Mouse (Mus musculus) layer of hippocampus, adult 8-10 months (tissue): Measurements from ENCODE around the gene Vti1a. TPM values are rescaled to one million over a fixed set of nuclear protein-coding genes. Genes with fewer than 3 reads are reported as not detected.

ENCODE experiments used
- DNase-seq, 2 experiments: peaks; one replicate each; pipeline ENCODE4 v3.0.0; 2022; ENCODE audit warnings: low spot score in 2 of 2
- total RNA-seq, 4 experiments: library from RNA; stranded (reverse); gene quantifications; 2 replicates each; pipeline ENCODE4 v1.2.4; 2022

The Vti1a gene
- total RNA-seq, 4 experiments from 2014 or later, result 56.7 to 64.1 (median 60.2) TPM

DNA sequence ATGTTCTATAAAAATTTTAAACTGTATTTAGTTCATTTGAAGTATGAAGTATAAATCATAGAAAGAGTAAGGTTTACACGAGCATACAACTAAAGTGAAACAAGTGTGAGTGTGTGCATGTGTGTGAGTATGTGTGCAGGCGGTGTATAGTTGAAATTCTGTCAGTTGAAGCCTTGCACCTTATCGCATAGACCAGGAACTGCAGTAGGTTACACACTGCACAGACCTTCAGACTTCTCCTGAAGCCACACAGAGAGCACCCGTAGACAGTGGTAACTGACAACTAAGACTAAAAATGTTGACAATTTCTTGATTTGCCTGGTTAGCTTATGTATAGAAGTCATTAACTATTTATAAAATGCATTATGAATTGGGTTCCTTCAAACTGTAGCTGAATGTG lies 61.4 kb downstream of the Vti1a start:
- no peak for DNase-seq

- DNase-seq, result no peak
Measured at GRCm38 (mm10) chr19:55378884-55379283, 62.8 kb downstream of the Vti1a start.

- no peak for DNase-seq
Measured at GRCm38 (mm10) chr19:55380764-55381163, 64.7 kb downstream of the Vti1a start.

GRCm38 (mm10) chr19:55381343-55381742 lies 65.2 kb downstream of the Vti1a start:
- DNase-seq, result no peak

DNA sequence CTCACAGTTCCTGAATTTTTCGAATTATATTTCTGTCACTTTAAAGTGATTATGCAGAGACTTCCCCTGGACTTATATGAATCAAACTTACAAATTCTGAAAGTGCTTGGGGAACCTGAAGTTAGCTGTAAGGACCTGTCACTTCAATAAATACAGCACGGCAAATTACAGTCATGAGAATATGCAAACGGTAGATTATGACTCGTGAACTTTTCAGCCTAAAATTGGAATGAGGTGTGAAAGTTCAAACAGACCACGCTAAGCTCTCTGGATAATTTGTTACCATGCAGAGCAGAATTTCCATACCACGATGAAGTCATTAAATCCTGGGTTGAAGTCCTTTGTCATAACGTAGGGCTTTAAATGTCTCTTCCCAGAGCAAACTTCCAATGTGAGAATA lies 66.7 kb downstream of the Vti1a start:
- DNase-seq, result no peak

GRCm38 (mm10) chr19:55384634-55385033 lies 68.5 kb downstream of the Vti1a start:
- no peak for DNase-seq

DNA sequence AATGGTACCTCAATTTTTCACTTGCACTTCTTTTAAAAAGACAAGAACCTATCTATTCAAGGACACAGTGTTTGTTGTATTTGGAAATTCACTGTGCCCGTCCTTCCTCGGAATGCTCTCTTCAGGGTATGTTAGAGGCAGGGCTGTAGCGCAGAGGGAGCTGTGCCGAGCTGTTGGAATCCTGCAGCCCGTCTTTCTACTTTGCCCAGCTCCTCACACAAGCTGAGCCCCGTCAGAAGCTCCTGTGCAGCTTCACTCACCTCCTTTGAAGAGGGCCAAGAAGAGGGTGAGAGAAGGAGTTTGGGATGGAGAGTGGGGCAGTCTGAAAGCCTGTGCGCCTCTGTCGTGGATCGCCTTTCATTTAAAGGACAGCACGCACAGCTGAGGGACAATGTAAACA lies 72.9 kb downstream of the Vti1a start:
- no peak for DNase-seq

- no peak for DNase-seq
Measured at GRCm38 (mm10) chr19:55390323-55390722, 74.2 kb downstream of the Vti1a start.

- no peak for DNase-seq
Measured at GRCm38 (mm10) chr19:55401638-55402037, 85.5 kb downstream of the Vti1a start.

DNA sequence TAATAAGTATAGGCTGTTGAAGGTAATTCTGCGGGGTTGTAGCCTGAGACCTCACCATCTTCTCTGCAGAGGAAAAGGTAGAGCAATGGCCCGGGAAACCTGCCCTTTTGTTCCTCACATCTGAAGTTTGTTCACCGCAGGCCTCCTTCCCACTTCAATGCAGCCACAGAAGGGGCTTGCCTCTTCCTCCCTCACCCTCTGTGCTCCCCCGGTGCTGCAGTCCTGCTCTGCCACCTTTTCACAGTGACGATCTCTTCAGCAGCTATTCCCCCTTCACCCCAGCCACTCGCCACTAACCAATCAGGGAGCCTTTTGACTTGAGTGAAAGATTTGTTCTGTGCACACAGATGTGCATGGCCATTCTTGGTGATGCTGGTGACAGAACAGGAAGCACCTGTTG lies 92.4 kb downstream of the Vti1a start:
- DNase-seq, result no peak

GRCm38 (mm10) chr19:55411415-55411814 lies 95.3 kb downstream of the Vti1a start:
- DNase-seq, result no peak

DNA sequence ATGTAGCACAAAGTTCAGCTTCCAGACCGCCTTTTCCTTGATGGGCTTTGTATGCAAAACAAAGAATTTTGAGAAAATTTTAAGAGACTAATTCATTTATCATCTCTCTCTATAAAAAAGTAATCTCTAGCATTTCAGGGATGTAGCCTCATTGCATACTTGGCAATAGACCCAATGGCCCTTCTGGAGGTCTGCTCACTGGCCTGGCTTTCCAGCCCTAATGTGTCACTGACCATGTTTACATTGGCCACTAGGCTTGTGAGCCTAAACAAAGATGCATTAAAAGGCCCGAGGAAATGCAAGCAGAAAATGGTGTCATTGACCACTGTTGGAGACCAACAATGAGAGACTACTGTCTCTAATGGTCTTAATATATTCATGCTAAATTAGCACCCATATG lies 95.8 kb downstream of the Vti1a start:
- DNase-seq, result no peak

DNA sequence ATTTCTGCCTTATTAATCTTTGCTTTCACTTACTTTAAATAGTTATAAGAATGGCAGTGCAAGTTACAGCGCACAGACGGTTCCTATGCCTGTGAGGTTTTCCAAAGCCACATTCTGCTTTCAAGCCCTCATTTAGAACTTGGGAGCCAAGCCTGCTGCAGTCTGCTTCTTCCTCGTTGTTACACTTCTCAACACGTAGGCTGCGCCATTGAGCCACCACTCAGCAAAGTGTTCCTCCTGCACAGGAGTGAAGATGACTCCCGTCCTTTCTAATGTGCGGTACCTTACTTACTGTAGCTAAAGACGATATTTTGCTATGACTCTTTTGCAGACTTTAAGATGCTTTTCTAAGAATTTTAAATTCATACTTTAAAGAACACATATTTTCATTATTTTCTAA lies 98.0 kb downstream of the Vti1a start:
- peak in 1 of 2 experiments; percentile 26 for DNase-seq

GRCm38 (mm10) chr19:55418756-55419155 lies 102.7 kb downstream of the Vti1a start:
- no peak for DNase-seq

DNA sequence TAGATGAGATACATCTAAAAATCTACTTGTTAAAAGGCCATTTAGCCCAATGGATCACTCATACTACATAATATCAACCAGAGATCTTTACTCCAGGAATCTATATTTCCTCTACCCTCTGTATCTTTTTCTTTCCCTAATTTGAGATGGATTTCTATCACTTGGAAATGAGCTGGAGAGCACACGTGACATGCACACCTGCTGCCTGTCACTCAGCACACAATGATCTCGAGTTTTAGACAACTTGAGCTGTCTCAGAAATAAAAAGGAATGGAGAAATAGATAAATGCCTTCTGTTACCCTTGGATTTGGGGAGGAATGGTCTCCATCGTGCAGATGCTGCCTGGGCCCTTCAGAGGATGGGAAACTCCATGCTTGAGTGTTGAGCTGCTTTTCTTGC lies 103.9 kb downstream of the Vti1a start:
- DNase-seq, result no peak

DNA sequence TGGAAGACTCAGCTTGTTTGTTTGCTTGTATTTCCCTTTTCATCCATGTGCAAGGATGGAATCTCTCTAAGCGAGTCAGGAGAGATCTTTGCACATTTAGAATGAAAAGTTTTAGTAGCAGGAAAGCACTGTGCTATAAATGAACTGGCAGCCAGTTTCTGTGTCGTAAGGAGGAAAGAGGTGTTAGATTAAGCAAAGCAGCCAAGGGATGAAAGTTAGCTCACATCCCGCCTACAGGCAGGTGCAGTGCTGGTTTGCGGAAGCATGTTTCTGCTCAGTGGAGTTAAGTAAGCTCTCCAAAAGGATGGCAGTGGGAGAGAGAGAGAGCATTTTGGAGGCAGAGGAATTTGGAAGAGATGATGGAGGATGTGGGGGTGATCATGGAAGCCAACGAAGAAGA lies 105.7 kb downstream of the Vti1a start:
- peak in 1 of 2 experiments; percentile 21 for DNase-seq

DNA sequence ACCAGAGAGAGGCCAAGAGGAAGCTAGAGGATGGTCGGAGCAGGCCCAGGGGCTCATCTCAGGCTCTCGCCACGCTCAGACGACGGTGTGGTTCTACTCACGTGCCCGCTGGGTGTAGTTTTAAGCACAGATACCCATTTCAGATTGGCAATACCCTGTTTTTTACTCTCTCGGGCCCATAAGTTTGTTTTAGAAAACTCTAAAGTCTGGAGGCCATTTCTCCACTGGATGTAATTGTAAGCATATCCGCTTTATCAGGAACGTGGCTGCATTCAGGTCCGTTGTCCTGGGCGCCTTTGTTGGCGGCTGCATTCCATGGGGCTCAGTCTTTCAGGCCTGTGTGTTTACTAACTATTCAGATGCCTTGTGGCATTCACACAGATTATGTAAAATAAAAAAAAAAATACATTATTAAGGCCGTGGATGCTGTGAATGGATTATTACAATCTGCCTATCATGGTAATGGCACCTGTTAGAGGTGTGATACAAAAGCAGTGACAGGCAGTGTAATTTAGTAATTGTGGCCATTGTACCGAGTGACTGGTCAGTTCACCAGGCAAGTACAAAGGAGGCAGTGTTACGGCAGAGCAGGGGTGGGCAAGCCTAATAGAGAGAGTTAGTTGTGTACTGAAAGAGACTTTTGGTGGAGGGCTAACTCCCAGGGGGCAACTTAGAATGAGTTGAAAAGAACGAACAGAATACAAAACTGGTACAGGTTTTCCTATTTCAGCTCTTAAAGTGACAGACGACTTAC lies 106.4 kb downstream of the Vti1a start:
- DNase-seq, result no peak

DNA sequence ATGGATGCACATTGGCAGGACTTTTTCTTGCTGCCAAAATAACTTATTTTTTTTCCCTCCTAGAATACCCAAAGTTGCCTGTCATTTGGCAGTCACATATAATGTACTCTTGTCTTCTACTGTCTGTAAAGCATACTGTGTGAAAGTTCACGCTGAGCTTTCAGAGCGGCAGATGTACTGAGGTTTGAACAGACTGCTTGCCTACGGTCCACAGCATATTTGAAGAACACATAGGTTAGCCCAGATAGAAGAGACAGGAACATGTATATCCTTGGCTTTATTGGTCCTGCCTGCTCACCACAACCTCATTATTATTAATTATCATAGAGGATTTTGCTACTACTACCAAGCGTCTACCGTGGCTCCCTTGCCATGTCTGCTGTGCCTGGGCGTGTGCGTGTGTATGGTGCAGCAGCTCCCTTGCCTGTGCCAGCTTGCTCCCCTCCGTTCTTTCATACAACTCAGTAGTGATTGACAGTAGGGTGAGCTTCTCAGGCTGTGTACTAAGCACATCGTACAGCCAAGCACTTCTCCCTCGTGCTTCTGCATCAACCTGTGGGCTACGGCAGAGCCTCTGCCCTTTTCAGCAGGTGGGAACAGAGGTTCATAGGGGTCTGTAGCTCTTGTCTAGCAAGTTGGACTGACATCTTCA lies 107.1 kb downstream of the Vti1a start:
- no peak for DNase-seq

DNA sequence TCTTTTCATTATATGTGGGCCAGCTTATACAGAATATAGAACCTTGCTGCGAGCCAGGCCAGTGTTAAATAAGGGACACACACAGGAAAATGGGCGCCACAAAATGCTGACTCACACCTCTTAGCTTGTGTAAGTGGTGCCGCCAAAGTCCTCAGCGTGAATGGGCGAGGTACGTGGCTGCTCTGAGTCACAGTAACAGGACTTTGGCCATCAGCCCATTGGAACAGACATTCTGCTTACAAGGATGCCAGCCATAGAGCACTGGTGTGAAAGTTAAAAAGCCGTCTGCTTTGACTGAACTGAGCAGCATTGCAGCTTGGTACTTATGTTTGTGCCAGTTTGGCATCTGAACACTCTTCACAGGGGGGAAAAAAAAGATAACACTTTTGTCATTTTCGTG lies 107.9 kb downstream of the Vti1a start:
- peak; percentile 70 to 82 for DNase-seq

- DNase-seq, result no peak
Measured at GRCm38 (mm10) chr19:55424507-55424906, 108.4 kb downstream of the Vti1a start.

DNA sequence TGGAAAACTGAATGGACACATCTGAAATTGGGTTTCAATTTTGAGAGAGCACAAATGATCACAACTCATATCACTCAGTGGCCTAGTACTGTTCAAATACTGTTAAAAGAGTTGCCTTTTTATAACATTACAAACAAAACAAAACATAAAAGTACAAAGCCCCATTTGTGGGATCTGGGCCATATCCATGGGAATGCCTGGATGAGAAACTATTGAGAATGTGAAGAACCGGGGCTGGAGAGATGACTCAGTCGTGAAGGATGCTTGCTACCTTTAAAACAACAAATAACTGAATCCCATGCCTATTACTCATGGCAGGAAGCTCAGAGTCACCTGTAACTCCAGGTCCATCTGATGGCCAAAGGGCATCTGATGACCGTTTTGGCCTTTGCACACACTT lies 124.2 kb downstream of the Vti1a start:
- DNase-seq, result no peak

- DNase-seq, result no peak
Measured at GRCm38 (mm10) chr19:55443618-55444017, 127.5 kb downstream of the Vti1a start.

DNA sequence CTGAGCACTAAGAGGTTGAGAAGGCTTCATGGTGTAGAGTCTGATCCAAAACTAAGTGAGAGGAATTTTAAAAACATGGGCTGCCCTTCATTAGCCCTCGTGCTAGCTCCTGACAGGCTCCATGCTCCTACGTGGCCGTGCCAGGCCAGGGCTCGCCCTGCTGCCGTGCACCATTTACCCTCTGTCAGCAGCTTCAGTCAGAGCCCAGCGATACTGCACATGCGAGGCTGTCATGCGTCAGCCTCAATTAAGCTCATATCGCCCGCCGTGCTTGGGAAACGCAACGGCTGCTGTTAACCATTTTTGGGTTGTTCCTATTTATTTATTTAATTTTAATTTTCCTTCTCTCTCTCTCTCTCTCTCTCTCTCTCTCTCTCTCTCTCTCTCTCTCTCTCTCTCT lies 133.0 kb downstream of the Vti1a start:
- DNase-seq, result no peak
